In genomic region chr16:31407872-31408271, GRCm38 (mm10) we compare ENCODE assay signal across 20 mouse cellular contexts. TPM values are rescaled to one million over a fixed set of nuclear protein-coding genes. Genes with fewer than 3 reads are reported as not detected.
A peak's percentile ranks its signal among the peaks of the same experiment; 100 is the strongest.
DNase-seq lines count a peak whose midpoint lies in the region; ATAC-seq lines count a peak whose summit lies in the region.
"Had no signal": no experiment of that assay in that cellular context is flagged by ENCODE, and none has a peak within 500 bp of the region (broad histone marks: within the 10 kb centered on the region; RNA-seq: fewer than 3 reads in every experiment).

No protein-coding gene starts in this region.

- 59% methylated on average over 3 of the region's 3 CpGs for WGBS in stomach, embryonic 14.5 days

- no peaks in the 10 kb centered on the region for H3K9me3 ChIP-seq in stomach, embryonic 14.5 days (ENCODE audit: control insufficient read depth, low read depth, low read length)
- H3K9me3 ChIP-seq: heart, embryonic 10.5 days; hindbrain, embryonic 12.5 days had no signal

- H3K4me3 ChIP-seq in stomach, embryonic 14.5 days (ENCODE audit: low read depth, low read length), result no peak overlapping the region
- H3K4me3 ChIP-seq: heart, embryonic 10.5 days; hindbrain, embryonic 12.5 days had no signal

- ATAC-seq in stomach, embryonic 14.5 days (ENCODE audit: insufficient number of reproducible peaks, insufficient read depth, low FRiP score, low read depth), result peak; percentile 28; the same call in 1 of the 2 replicates
- ATAC-seq: activated CD4-positive, CD25-positive, alpha-beta regulatory T cell, adult 4 months; forebrain, embryonic 16.5 days; hindbrain, embryonic 16.5 days had no signal

- no peak overlapping the region for H3K27ac ChIP-seq in stomach, embryonic 14.5 days (ENCODE audit: low read length)
- H3K27ac ChIP-seq: heart, embryonic 10.5 days; hindbrain, embryonic 12.5 days had no signal

- H3K4me1 ChIP-seq in stomach, embryonic 14.5 days (ENCODE audit: control insufficient read depth, insufficient read depth, low read length), result no peaks in the 10 kb centered on the region
- H3K4me1 ChIP-seq: heart, embryonic 10.5 days; hindbrain, embryonic 12.5 days had no signal

- no peaks in the 10 kb centered on the region for H3K36me3 ChIP-seq in stomach, embryonic 14.5 days (ENCODE audit: control insufficient read depth, insufficient read depth, low read length)
- H3K36me3 ChIP-seq: heart, embryonic 10.5 days; hindbrain, embryonic 12.5 days had no signal

- no peaks in the 10 kb centered on the region for H3K27me3 ChIP-seq in stomach, embryonic 14.5 days (ENCODE audit: control insufficient read depth, insufficient read depth, low read length)
- H3K27me3 ChIP-seq: hindbrain, embryonic 12.5 days had no signal

- DNase-seq in kidney, adult 18-20 months, result peak; percentile 28
- no peak for DNase-seq in kidney, postnatal 14 days
- peak; percentile 34 to 53 for DNase-seq in kidney, postnatal 36 days
- DNase-seq in kidney, postnatal 10 days, result no peak
- DNase-seq in lung, postnatal 4 days, result no peak
- DNase-seq in adrenal gland, adult 18-20 months (ENCODE audit: low spot score in 2 of 2), result no peak
- DNase-seq: adrenal gland, adult 2 months; adrenal gland, postnatal 25 days; cerebellum, adult 18-20 months; cerebellum, adult 9-11 months; gastrocnemius, postnatal 10 days; heart, adult 18-20 months; heart, postnatal 10 days; heart, postnatal 4 days had no signal

- H3K9ac ChIP-seq in stomach, embryonic 14.5 days (replicated peaks; ENCODE audit: low read depth, low read length), result no peak overlapping the region
- H3K9ac ChIP-seq: hindbrain, embryonic 12.5 days had no signal

- H3K4me2 ChIP-seq in stomach, embryonic 14.5 days (replicated peaks; ENCODE audit: low read depth, low read length), result no peak overlapping the region
- H3K4me2 ChIP-seq: hindbrain, embryonic 12.5 days had no signal

RNA-seq across cellular contexts. Expression of gene Bdh1, which starts 14.2 kb away (rescaled TPM):
- polyA plus RNA-seq in stomach, embryonic 14.5 days (2014; fragmentation: Nextera tagmentation; extraction: Ambion mirVana), result 30.0 TPM in 2 replicates
- 10 to 100 TPM in 1 of 2 experiments, 1 to 10 TPM in 1; 5.0 to 23.1 TPM for total RNA-seq in adrenal gland, adult 18-20 months (2021)

Comparison
In these comparisons a context has a peak if more than half of its experiments do, and no peak if none do; other contexts are left out.
1. DNase-seq: peak in kidney, adult 18-20 months (single experiment) and kidney, postnatal 36 days (2 of 2); none in kidney, postnatal 14 days (single experiment), kidney, postnatal 10 days (single experiment), lung, postnatal 4 days (0 of 2) and adrenal gland, adult 18-20 months (0 of 2).